Mouse (Mus musculus) cerebellum, adult 2 months (tissue): ENCODE measurements at regions not wholly inside any gene's neighbourhood (a gene's known extent, or its start where the extent isn't known, plus 50 kb on each side); places are given as distances from the start of the nearest gene placed in this dataset.
"Not testable (repeated sequence)": the region's sequence is repeated elsewhere in the genome, so short reads cannot be mapped to it uniquely, and the experiment has no call there.

ENCODE experiments used
- DNase-seq, 2 experiments: peaks; one replicate each; pipeline ENCODE4 v3.0.0; 2021
- H3K27ac ChIP-seq: fragments of 200-500 bp; 2 replicates; pipeline ENCODE4 v1.5.1; 2012; ENCODE audit warnings: low read length, control low read depth, inconsistent platforms; ENCODE audit not compliant: insufficient read depth
- H3K27me3 ChIP-seq: fragments of 200-500 bp; 2 replicates; pipeline ENCODE4 v1.6.1; 2012; ENCODE audit warnings: inconsistent platforms, mild to moderate bottlenecking, low read length, moderate library complexity; ENCODE audit not compliant: control insufficient read depth, insufficient read depth
- H3K4me1 ChIP-seq: fragments of 200-500 bp; 2 replicates; pipeline ENCODE4 v1.6.1; 2011; ENCODE audit warnings: low read length; ENCODE audit not compliant: control insufficient read depth, insufficient read depth
- H3K4me3 ChIP-seq: fragments of 200-500 bp; replicated peaks from 2 replicates; pipeline ENCODE3; 2011; ENCODE audit warnings: mild to moderate bottlenecking, low read depth, low read length, control low read depth; ENCODE audit not compliant: insufficient read depth
- CTCF ChIP-seq: fragments of 200-500 bp; IDR thresholded peaks from 2 replicates; pipeline ENCODE4 v1.5.1; 2011; ENCODE audit warnings: low read depth, mild to moderate bottlenecking, control low read depth, low read length, moderate library complexity, borderline replicate concordance; ENCODE audit not compliant: insufficient read depth
- POLR2A ChIP-seq: fragments of 200-500 bp; IDR thresholded peaks from 2 replicates; pipeline ENCODE4 v1.6.1; 2011; ENCODE audit warnings: low read length, control low read depth, borderline replicate concordance; ENCODE audit not compliant: insufficient read depth
- WGBS: fragments of 180-500 bp; shearing (Covaris S2); methylation state at CpG from one replicate; pipeline ENCODE4 v1.1.7; 2018; 5-methylcytosine and 5-hydroxymethylcytosine counted together

GRCm38 (mm10) chr12:29353777-29354496 is 174.2 kb upstream of the Myt1l start:
- peaks cover 5% of the 10 kb centered on the region; the same call in 1 of the 2 replicates for H3K4me1 ChIP-seq
- no peaks in the 10 kb centered on the region for H3K27me3 ChIP-seq
- TF ChIP-seq POLR2A (no peak), CTCF (no peak)
- no peak overlapping the region for H3K4me3 ChIP-seq
- DNase-seq: no peak
- H3K27ac ChIP-seq: no peak overlapping the region
- 51% methylated on average over 10 of the region's 11 CpGs for WGBS

DNA sequence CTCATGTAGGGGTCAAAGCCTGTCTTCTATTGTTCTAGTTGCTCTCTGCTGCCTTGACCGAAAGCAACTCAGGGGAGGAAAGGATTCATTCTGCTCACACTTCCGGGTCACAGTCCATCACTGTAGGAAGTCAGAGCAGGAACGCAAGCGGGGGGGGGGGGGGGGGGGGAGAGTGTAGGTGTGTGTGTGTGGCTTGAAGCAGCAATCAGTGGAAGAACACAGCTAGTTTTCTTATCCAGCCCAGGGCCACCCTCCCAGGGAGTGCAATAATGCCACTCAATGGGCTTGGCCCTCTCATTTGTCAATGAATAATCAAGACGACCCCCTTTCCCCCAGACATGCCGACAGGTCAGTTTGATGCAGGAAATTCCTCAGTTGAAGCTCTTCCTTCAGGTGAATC is 173.4 kb upstream of the Myt1l start:
- Histone ChIP-seq H3K27ac (no peak overlapping the region), H3K4me3 (no peak overlapping the region), H3K27me3 (no peaks in the 10 kb centered on the region), H3K4me1 (no peaks in the 10 kb centered on the region)
- TF ChIP-seq POLR2A: no peak
- no peak for TF ChIP-seq CTCF
- 54% methylated on average over 6 of the region's 6 CpGs for WGBS
- DNase-seq: no peak

DNA sequence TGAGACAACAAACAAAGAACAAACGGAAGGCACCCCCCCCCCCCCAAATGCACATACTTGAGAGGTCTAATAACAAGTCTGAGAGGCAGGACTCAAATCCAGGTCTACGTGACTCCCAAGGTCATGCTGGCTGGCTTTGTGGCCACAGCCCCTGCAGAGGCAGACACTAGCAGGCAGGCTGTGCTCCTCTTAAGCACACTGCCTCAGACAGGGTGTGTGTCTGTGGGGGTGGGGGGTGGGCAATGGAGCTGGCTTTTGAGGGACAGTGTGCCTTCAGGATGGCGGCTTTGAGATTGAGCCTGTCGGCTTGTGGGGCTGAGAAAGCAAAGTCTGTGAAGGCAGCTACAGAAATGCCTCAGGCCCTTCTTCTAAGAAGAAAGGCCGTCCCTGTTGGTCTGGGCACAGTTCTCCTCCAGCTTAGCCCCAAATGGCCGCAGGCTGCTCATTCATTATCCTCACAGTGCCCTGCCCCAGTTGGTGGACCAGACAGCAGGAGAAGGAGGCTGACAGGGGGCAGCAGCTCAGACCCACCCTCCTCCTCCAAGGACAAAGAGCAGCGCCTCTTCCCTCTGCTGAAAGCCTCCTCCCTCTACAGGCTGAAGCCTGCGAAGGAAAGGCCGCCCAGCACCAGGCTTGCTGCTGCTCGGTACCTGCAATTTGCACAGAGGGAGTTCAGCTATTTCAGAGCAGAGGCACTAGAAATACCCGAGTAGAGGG is 171.3 kb upstream of the Myt1l start:
- 60% methylated on average over 11 of the region's 11 CpGs for WGBS
- Histone ChIP-seq H3K4me1 (peaks cover 4% of the 10 kb centered on the region; the same call in 1 of the 2 replicates), H3K27ac (no peak overlapping the region), H3K4me3 (no peak overlapping the region), H3K27me3 (no peaks in the 10 kb centered on the region)
- DNase-seq: no peak
- TF ChIP-seq CTCF (no peak), POLR2A (no peak)

GRCm38 (mm10) chr12:29361236-29361635 is 166.9 kb upstream of the Myt1l start:
- no peak overlapping the region for H3K4me3 ChIP-seq
- no peak overlapping the region for H3K27ac ChIP-seq
- peaks cover 4% of the 10 kb centered on the region; the same call in 1 of the 2 replicates for H3K4me1 ChIP-seq
- peak in 1 of 2 experiments; percentile 56 for DNase-seq
- WGBS: 50% methylated on average over 6 of the region's 6 CpGs
- no peaks in the 10 kb centered on the region for H3K27me3 ChIP-seq
- TF ChIP-seq POLR2A: no peak
- TF ChIP-seq CTCF: no peak

- H3K27ac ChIP-seq: peak overlapping the region; percentile 22
- H3K4me1 ChIP-seq, DNase-seq, H3K27me3 ChIP-seq: not testable (repeated sequence)
- 16% methylated on average over 3 of the region's 3 CpGs for WGBS
- peak overlapping the region; percentile 44 for H3K4me3 ChIP-seq
Observed at GRCm38 (mm10) chr12:29367741-29368106, 160.5 kb upstream of the Myt1l start.

DNA sequence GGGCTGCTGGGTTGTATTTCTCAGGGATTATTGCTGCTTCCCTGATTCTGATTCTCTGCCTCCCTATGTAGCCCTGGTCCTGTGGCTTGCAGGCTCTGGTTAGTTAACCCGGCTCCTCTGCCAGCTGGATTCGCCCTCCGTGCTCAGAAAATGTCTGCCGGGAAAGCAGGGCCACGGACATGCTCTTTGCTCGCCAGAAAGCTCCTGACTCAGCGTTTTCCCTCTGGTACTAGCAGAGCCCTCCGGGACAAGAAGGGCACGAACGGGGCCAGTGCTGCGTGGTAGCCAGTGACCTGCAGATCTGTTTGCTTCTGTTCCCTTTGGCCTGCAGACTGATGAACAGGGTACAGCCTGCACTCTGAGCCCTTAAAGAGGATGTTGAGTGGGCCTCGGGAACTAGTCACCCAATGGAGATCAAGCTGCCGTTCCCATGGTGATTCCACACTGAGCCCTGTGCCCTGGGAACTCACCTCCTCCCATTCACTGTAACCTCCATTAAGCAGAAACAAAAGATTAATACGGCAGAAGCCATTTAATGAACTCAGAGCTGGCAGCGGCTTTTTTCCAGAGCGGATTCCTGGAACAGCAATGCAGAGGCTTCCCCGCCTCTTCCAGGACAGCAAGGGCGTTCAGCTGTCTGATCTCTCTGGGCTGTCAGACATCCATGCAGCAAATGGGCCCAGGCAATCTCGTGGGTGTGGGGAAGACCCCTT is 159.9 kb upstream of the Myt1l start:
- TF ChIP-seq CTCF (no peak), POLR2A (peak; percentile 42; the same call in 1 of the 2 replicates)
- 3% methylated on average over 19 of the region's 19 CpGs for WGBS
- Histone ChIP-seq H3K4me1 (no peaks in the 10 kb centered on the region; the same call in 1 of the 2 replicates), H3K27ac (peak overlapping the region; percentile 22), H3K4me3 (peak overlapping the region; percentile 44), H3K27me3 (no peaks in the 10 kb centered on the region)
- DNase-seq: peak; percentile 70 to 80

DNA sequence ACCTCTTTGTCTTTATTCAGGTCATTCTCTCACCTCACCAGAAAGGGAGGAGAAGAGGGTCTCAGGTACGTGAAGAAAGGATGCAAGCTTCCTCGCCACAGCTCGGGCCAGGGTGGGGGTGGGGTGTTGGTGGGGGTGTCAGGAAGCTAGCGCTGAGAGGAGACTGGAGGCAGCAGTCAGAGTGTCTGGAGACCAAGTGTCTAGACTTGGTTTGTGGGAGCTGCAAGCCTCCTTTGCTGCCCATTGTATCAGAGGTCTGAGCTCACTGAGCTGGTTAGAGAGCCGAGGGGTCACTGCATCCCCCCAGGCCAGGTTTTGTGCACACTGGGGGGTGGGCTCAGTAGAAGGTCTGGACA is 159.4 kb upstream of the Myt1l start:
- peak overlapping the region; percentile 22; the same call in 1 of the 2 replicates for H3K27ac ChIP-seq
- TF ChIP-seq POLR2A (no peak), CTCF (no peak)
- peak overlapping the region; percentile 44 for H3K4me3 ChIP-seq
- 40% methylated on average over 5 of the region's 5 CpGs for WGBS
- no peak for DNase-seq
- H3K4me1 ChIP-seq: no peaks in the 10 kb centered on the region; the same call in 1 of the 2 replicates
- no peaks in the 10 kb centered on the region for H3K27me3 ChIP-seq
